Mouse (Mus musculus): ENCODE data around the gene 4930438A08Rik.

The 4930438A08Rik gene

DNA sequence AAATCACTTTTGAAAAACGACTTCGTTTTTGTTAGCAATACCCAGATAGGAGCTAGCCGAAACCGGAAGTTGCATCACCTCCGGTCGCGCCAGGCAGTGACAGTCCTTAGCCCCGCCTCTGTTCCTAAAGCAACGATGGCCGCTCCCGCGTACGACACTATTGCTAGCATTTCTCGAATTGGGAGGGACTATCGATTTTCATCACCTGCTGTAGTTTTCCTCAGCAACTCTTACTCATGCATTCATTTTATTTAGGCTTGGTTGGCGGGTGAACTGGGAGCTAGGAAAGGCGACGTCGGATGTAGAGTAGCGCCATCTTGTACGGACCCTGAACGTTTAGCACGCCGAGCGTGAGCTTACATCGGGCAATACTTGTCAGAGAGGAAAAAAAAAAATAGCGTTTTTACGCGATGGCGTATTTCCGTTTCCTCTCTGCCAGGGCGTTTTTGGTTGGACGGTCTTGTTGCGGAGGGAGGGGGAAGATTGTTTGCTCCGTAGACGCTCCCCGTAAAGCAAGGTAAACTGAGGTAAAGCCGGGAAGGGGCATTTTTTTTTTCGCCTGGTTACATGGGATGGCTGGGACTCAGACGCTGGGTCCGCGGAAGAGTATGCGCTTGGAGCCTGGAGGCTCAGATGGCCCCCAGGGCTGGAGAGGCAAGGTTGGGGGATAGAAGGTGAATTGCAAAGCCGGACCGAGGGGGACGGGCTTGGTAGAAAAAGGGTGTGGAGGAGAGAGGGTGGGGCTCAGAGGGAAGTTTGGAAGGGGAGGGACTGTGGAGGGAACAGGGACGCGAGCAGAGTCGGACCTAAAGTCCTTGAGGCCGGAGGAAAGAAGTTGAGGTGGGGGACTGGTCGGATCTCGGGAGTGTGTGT, 55.9 kb downstream of the 4930438A08Rik start, which contains the start of the genes Zfp672 and Sh3bp5l:
Gene Zfp672, minus strand, starts transcription at position 64 of the 873 bp plus-strand sequence.
Gene Sh3bp5l, plus strand, starts transcription at position 449 of the 873 bp plus-strand sequence.
- CTCF ChIA-PET, result interaction anchor here (0.6 to 1.6 kb wide), 15 partner anchors 11 to 891 kb away, joined by 3 to 8 read pairs (median 3); no protein-coding TSS in a partner anchor

DNA sequence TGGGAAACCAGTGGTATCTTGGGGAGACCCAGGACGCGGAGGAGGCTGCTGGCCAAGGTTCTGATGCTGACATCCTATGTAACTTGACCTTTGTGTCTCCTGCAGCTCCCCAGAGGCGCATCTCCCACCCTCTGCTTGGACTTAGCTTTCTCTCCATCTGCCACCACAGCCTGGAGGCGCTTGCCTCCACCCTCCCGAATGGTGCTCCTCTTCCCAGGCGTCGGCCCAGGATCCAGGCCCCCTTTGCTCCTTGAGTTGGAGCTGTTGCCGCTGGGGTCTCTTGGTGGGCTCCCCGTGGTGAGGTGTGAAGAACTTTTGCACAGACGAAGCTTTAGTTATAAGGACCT, 56.5 kb downstream of the 4930438A08Rik start:
- POLR2A ChIA-PET, result interaction anchor here in 3 of 4 experiments (1.0 to 3.4 kb wide), 17 partner anchors 9 to 647 kb away, joined by 3 to 39 read pairs (median 9); partner anchors contain the start of genes Zfp692 (in 2 of the 3), Trim11 (in 1 of the 3) and Zfp39 (in 1 of the 3)
- CTCF ChIA-PET, result interaction anchor here in 2 of 4 experiments (1.0 to 1.2 kb wide), 3 partner anchors 21 to 23 kb away, joined by 3 read pairs; no protein-coding TSS in a partner anchor

More for the DNA sequence above, 55.9 kb downstream of the 4930438A08Rik start, which contains the start of the genes Zfp672 and Sh3bp5l:
- POLR2A ChIA-PET, result interaction anchor here (0.6 to 3.4 kb wide), 56 partner anchors 8 to 1119 kb away, joined by 3 to 39 read pairs (median 4); partner anchors contain the start of genes Zfp692 (in 3 of the 4), Hist3h2a (in 2 of the 4), Trim11 (in 2 of the 4) and Trim17 (in 2 of the 4)

DNA sequence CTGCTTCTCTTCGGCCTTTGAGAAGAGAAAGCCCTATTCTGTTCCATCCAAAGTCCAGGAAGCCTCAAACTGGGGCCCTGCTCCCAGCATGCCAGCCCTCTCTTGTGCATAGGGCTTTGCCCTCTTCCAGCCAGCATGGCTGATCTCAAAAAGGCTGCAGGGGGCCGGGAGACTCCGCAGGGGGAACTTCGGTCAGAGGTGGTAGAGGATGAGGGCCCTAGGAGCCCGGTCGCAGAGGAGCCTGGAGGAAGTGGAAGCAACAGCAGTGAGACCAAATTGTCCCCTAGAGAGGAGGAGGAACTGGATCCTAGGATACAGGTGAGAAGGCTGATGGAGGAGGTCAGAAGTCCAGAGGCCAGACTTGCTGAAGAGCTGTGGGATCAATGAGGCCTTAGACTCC, 56.9 kb downstream of the 4930438A08Rik start:
- CTCF ChIA-PET, result interaction anchor here in 2 of 4 experiments (1.0 to 1.2 kb wide), 3 partner anchors 21 to 24 kb away, joined by 3 read pairs; no protein-coding TSS in a partner anchor
- POLR2A ChIA-PET, result interaction anchor here in 3 of 4 experiments (0.5 to 3.4 kb wide), 14 partner anchors 9 to 646 kb away, joined by 3 to 39 read pairs (median 6); partner anchors contain the start of genes Trim11 (in 1 of the 3), Zfp39 (in 1 of the 3) and Zfp692 (in 1 of the 3)

DNA sequence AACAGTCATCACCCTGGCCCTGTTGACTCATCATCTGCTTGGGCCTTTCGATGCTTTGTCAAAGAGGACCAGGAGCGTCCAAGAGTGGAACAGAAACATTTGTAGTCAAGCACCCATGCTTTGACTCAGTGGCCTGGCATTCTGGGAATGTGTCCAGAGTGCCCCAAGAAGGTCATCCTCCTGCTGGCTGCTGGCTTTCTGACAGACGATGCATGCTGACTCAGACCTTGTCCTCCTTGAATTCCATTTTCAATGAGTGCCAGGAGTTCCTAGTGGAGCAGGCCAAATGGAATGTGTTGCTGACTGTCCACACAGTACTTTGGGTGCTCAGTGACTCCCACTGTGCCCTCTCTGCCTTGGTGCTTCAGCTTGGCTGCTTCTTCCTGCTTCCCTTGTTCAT, 60.1 kb downstream of the 4930438A08Rik start:
- CTCF ChIA-PET, result interaction anchor here in 1 of 4 experiments (0.6 kb wide), 1 partner anchor 33 kb away, joined by 4 read pairs; no protein-coding TSS in a partner anchor

More for the DNA sequence above, 60.1 kb downstream of the 4930438A08Rik start:
- POLR2A ChIA-PET, result interaction anchor here in 2 of 4 experiments (0.7 to 1.3 kb wide), 2 partner anchors 16 to 48 kb away, joined by 3 to 4 read pairs; no protein-coding TSS in a partner anchor
